Mouse (Mus musculus) kidney, adult 2 months (tissue): Measurements from ENCODE around the gene Hcst.

Source experiments
- CTCF ChIP-seq: fragments of 200-500 bp; conservative IDR thresholded peaks from 2 replicates; pipeline ENCODE4 v1.5.1; 2011; ENCODE audit warnings: low read depth, mild to moderate bottlenecking, control low read depth, low read length, moderate library complexity, mixed read lengths; ENCODE audit not compliant: insufficient read depth, insufficient read length
- POLR2A ChIP-seq: fragments of 200-500 bp; IDR thresholded peaks from one replicate; pipeline ENCODE4 v1.6.1; 2011; ENCODE audit warnings: low read depth, low read length, control low read depth

GRCm38 (mm10) chr7:30411023-30411422 is 8.6 kb downstream of the Hcst start:
- TF ChIP-seq POLR2A = no peak
- no peak for TF ChIP-seq CTCF
